Mouse (Mus musculus) adrenal gland, adult (tissue): ENCODE measurements around the gene Abhd5.

Source experiments
- DNase-seq, 2 experiments: peaks; one replicate each; pipeline ENCODE4 v3.0.0; 2022 to 2023; ENCODE audit warnings: low spot score in 1 of 2; ENCODE audit not compliant: inconsistent age in 2 of 2

Gene Abhd5

GRCm38 (mm10) chr9:122410437-122411175 lies 59.2 kb downstream of the Abhd5 start:
- DNase-seq = no peak

- DNase-seq = no peak
Observed at GRCm38 (mm10) chr9:122414648-122415047, 63.2 kb downstream of the Abhd5 start.

GRCm38 (mm10) chr9:122415056-122415775 lies 63.8 kb downstream of the Abhd5 start:
- DNase-seq = no peak

GRCm38 (mm10) chr9:122416617-122417016 lies 65.2 kb downstream of the Abhd5 start:
- no peak for DNase-seq

- peak in 1 of 2 experiments; percentile 50 for DNase-seq
Observed at GRCm38 (mm10) chr9:122420195-122420756, 68.9 kb downstream of the Abhd5 start.

GRCm38 (mm10) chr9:122420772-122421764 lies 69.7 kb downstream of the Abhd5 start:
- DNase-seq = peak; percentile 68 to 91

- no peak for DNase-seq
Observed at GRCm38 (mm10) chr9:122421911-122422310, 70.5 kb downstream of the Abhd5 start.

- no peak for DNase-seq
Observed at GRCm38 (mm10) chr9:122422706-122423105, 71.3 kb downstream of the Abhd5 start.

- no peak for DNase-seq
Observed at GRCm38 (mm10) chr9:122423146-122423545, 71.7 kb downstream of the Abhd5 start.

GRCm38 (mm10) chr9:122424941-122425608 lies 73.7 kb downstream of the Abhd5 start:
- peak; percentile 70 to 89 for DNase-seq

GRCm38 (mm10) chr9:122429058-122429649 lies 77.7 kb downstream of the Abhd5 start:
- peak in 1 of 2 experiments; percentile 18 for DNase-seq

GRCm38 (mm10) chr9:122429685-122430084 lies 78.3 kb downstream of the Abhd5 start:
- DNase-seq = no peak
